Mouse (Mus musculus): ENCODE data around the gene Metap1d.

GRCm38 (mm10) chr2:71573736-71574135, 120.7 kb downstream of the Metap1d start:
- TF ChIP-seq POLR2A (IDR thresholded peaks at IDR 0.05; ENCODE audit: extremely low read depth, insufficient read depth, low read length) (no peak), CTCF (IDR thresholded peaks at IDR 0.05; ENCODE audit: extremely low read depth, insufficient read depth, low read length) (no peak)

All from cortical plate, adult 2 months (tissue).